Comparison of ENCODE assay signal across 24 mouse cellular contexts in the genomic region with DNA sequence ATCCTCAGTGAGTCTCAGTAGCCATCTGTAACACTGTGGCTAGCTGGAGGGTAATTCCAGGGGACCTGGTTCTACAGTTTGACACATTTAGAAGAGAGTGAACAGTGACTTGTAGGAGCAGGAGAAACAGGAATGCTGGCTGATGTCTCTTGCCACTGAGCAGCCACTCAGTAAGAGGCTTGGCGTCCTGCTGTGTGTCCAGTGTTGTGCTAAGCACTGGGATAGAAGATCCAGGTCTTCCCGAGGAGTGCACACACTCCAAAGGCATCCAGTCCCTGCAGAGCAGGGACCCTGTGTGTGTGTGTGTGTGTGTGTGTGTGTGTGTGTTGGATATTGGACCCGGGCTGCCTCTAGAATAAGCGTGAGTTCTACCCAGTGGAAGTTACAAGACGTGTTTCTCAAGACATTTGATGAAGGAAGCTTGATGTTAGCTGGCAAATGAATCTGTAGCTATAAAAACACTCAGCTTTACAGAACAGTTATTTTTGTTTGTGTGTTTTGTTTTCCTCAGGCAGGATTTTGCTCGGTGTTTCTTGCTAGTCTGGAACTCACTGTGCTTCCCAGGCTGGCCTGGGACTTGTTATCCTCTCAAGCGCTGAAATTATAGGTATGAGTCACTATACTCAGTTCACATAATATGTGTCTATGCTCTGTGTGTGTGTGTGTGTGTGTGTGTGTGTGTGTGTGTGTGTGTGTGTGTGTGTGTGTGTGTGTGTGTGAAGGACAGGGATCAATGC. TPM values are rescaled to one million over a fixed set of nuclear protein-coding genes. Genes with fewer than 3 reads are reported as not detected.
DNase-seq lines count a peak whose midpoint lies in the region; ATAC-seq and TF ChIP-seq lines count a peak whose summit lies in the region.
"Had no signal": no experiment of that assay in that cellular context is flagged by ENCODE, and none has a peak within 500 bp of the region (broad histone marks: within the 10 kb centered on the region; RNA-seq: fewer than 3 reads in every experiment).

No protein-coding gene starts in this region.

- peak overlapping the region; percentile 7; the same call in 1 of the 2 replicates for H3K27ac ChIP-seq in left cerebral cortex, adult 2 months
- peak overlapping the region; percentile 5; the same call in 1 of the 2 replicates for H3K27ac ChIP-seq in limb, embryonic 15.5 days
- no peak overlapping the region for H3K27ac ChIP-seq in hindbrain, embryonic 10.5 days
- H3K27ac ChIP-seq: heart, embryonic 13.5 days; hindbrain, postnatal 0 days; intestine, embryonic 15.5 days; neural tube, embryonic 12.5 days had no signal

- no peak overlapping the region for H3K4me3 ChIP-seq in left cerebral cortex, adult 2 months
- H3K4me3 ChIP-seq in limb, embryonic 15.5 days = no peak overlapping the region
- H3K4me3 ChIP-seq in hindbrain, embryonic 10.5 days = no peak overlapping the region
- H3K4me3 ChIP-seq: heart, embryonic 13.5 days; intestine, embryonic 15.5 days; myocyte; neural tube, embryonic 12.5 days had no signal

- H3K4me2 ChIP-seq in limb, embryonic 15.5 days = no peak overlapping the region
- H3K4me2 ChIP-seq: heart, embryonic 13.5 days; intestine, embryonic 15.5 days; midbrain, embryonic 11.5 days; neural tube, embryonic 12.5 days had no signal

- 67% methylated on average over 7 of the region's 7 CpGs for WGBS in limb, embryonic 15.5 days
- WGBS in hindbrain, embryonic 10.5 days = 75% methylated on average over 7 of the region's 7 CpGs

- no peak for TF ChIP-seq CTCF in left cerebral cortex, adult 2 months (IDR thresholded peaks at IDR 0.05)

- peaks cover 7% of the 10 kb centered on the region; the same call in 1 of the 2 replicates for H3K36me3 ChIP-seq in limb, embryonic 15.5 days
- peaks cover 28% of the 10 kb centered on the region for H3K36me3 ChIP-seq in hindbrain, embryonic 10.5 days
- H3K36me3 ChIP-seq: intestine, embryonic 15.5 days; neural tube, embryonic 12.5 days had no signal

- peaks cover 32% of the 10 kb centered on the region for H3K4me1 ChIP-seq in limb, embryonic 15.5 days
- H3K4me1 ChIP-seq in hindbrain, embryonic 10.5 days (replicated peaks) = peaks cover 16% of the 10 kb centered on the region

- H3K9ac ChIP-seq in limb, embryonic 15.5 days = no peak overlapping the region
- H3K9ac ChIP-seq: heart, embryonic 13.5 days; intestine, embryonic 15.5 days; liver, postnatal 0 days; neural tube, embryonic 12.5 days had no signal

- no peaks in the 10 kb centered on the region for H3K27me3 ChIP-seq in limb, embryonic 15.5 days
- no peaks in the 10 kb centered on the region for H3K27me3 ChIP-seq in hindbrain, embryonic 10.5 days (ENCODE audit: insufficient read depth, poor library complexity, severe bottlenecking)
- H3K27me3 ChIP-seq: CH12.LX; heart, embryonic 13.5 days; intestine, embryonic 15.5 days; neural tube, embryonic 12.5 days had no signal

- no peaks in the 10 kb centered on the region for H3K9me3 ChIP-seq in limb, embryonic 15.5 days
- H3K9me3 ChIP-seq in hindbrain, embryonic 10.5 days = no peaks in the 10 kb centered on the region
- H3K9me3 ChIP-seq: heart, embryonic 13.5 days; intestine, embryonic 15.5 days; neural tube, embryonic 12.5 days had no signal

- ATAC-seq in limb, embryonic 15.5 days (ENCODE audit: insufficient number of reproducible peaks, low FRiP score, low TSS enrichment, low read depth) = no peak
- ATAC-seq: forebrain, embryonic 14.5 days; hindbrain, postnatal 0 days; liver, postnatal 0 days had no signal

- intact Hi-C loops in left cerebral cortex, adult 2 months (cut with DNase I) = no loop called here
- intact Hi-C loops in left cerebral cortex, postnatal 4 days (cut with DNase I) = no loop called here

- no peak for DNase-seq in left cerebral cortex, adult 2 months (ENCODE audit: extremely low spot score in 1 of 2, low spot score in 2 of 2)
- DNase-seq in left cerebral cortex, postnatal 4 days = no peak
- DNase-seq in NIH3T3 (ENCODE audit: low read depth) = peak; percentile 50
- DNase-seq in brain, adult 2 months (ENCODE audit: low read depth, low spot score) = peak; percentile 67
- DNase-seq in hindbrain, embryonic 10.5 days (ENCODE audit: low spot score) = no peak
- no peak for DNase-seq in T-cell, adult 2 months (ENCODE audit: low spot score)
- DNase-seq: adrenal gland, adult 8-10 months; cerebellum, adult 11 months; cerebellum, adult 9-10 months; heart, postnatal 14 days; kidney, adult 9 months; kidney, postnatal 14 days; liver, postnatal 0 days; lung, postnatal 36 days; thymus, postnatal 4 days had no signal

RNA-seq across cellular contexts. Expression of a gene that starts 16.7 kb away (rescaled TPM):
- total RNA-seq in left cerebral cortex, adult 2 months (2021) = 10 to 100 TPM; 49.8 to 53.0 TPM
- 10 to 100 TPM; 30.4 to 36.2 TPM for total RNA-seq in left cerebral cortex, postnatal 4 days (2021)
- polyA plus RNA-seq in limb, embryonic 15.5 days (2015; fragmentation: Nextera tagmentation; extraction: Ambion mirVana) = 10.1 and 10.9 TPM in 2 replicates
- 8.0 and 8.6 TPM in 2 replicates for polyA plus RNA-seq in hindbrain, embryonic 10.5 days (2016; fragmentation: Nextera tagmentation; extraction: Ambion mirVana)

RNA-seq across cellular contexts. Expression of a gene that starts 32.9 kb away (rescaled TPM):
- total RNA-seq in left cerebral cortex, adult 2 months (2021) = 10 to 100 TPM; 59.7 to 60.6 TPM
- total RNA-seq in left cerebral cortex, postnatal 4 days (2021) = 10 to 100 TPM; 52.0 to 52.9 TPM
- 13.9 TPM in 2 replicates for polyA plus RNA-seq in limb, embryonic 15.5 days (2015; fragmentation: Nextera tagmentation; extraction: Ambion mirVana)
- 19.5 and 22.0 TPM in 2 replicates for polyA plus RNA-seq in hindbrain, embryonic 10.5 days (2016; fragmentation: Nextera tagmentation; extraction: Ambion mirVana)

Comparison
In these comparisons a context has a peak if more than half of its experiments do, and no peak if none do; other contexts are left out.
1. DNase-seq: peak in NIH3T3 (single experiment) and brain, adult 2 months (single experiment); none in left cerebral cortex, adult 2 months (0 of 2), left cerebral cortex, postnatal 4 days (single experiment), hindbrain, embryonic 10.5 days (single experiment) and T-cell, adult 2 months (single experiment).